Mouse (Mus musculus): ENCODE measurements around the gene Ltbr. TPM values are rescaled to one million over a fixed set of nuclear protein-coding genes. Genes with fewer than 3 reads are reported as not detected.
"Not testable (repeated sequence)": the region's sequence is repeated elsewhere in the genome, so short reads cannot be mapped to it uniquely, and the experiment has no call there.

The Ltbr gene
- polyA plus RNA-seq, 1 experiment from 2014 or later: 11.0 TPM

- not testable (repeated sequence) for H3K27me3 ChIP-seq (ENCODE audit: control insufficient read depth, insufficient read depth, low read length); H3K9me3 ChIP-seq (ENCODE audit: control insufficient read depth, low read length); H3K36me3 ChIP-seq (ENCODE audit: control insufficient read depth, insufficient read depth, low read length); H3K4me2 ChIP-seq (ENCODE audit: low read depth, low read length); H3K27ac ChIP-seq (ENCODE audit: low read depth, low read length); ATAC-seq (ENCODE audit: low read depth); H3K4me1 ChIP-seq (ENCODE audit: control insufficient read depth, insufficient read depth, low read length); H3K4me3 ChIP-seq (ENCODE audit: low read depth, low read length); H3K9ac ChIP-seq (replicated peaks; ENCODE audit: low read depth, low read length)
- WGBS: 93% methylated on average over 13 of the region's 13 CpGs
Observed at GRCm38 (mm10) chr6:125282721-125283120, 31.0 kb downstream of the Ltbr start.

GRCm38 (mm10) chr6:125279729-125280128 is 34.0 kb downstream of the Ltbr start:
- Histone ChIP-seq H3K4me3 (ENCODE audit: low read depth, low read length) (no peak overlapping the region), H3K27ac (ENCODE audit: low read depth, low read length) (no peak overlapping the region), H3K9ac (replicated peaks; ENCODE audit: low read depth, low read length) (no peak overlapping the region), H3K9me3 (ENCODE audit: control insufficient read depth, low read length) (no peaks in the 10 kb centered on the region), H3K27me3 (ENCODE audit: control insufficient read depth, insufficient read depth, low read length) (no peaks in the 10 kb centered on the region), H3K4me2 (ENCODE audit: low read depth, low read length) (no peak overlapping the region), H3K4me1 (ENCODE audit: control insufficient read depth, insufficient read depth, low read length) (no peaks in the 10 kb centered on the region), H3K36me3 (ENCODE audit: control insufficient read depth, insufficient read depth, low read length) (no peaks in the 10 kb centered on the region)
- WGBS: 63% methylated on average over 8 of the region's 8 CpGs
- ATAC-seq (ENCODE audit: low read depth): no peak

- no peak overlapping the region for H3K9ac ChIP-seq (replicated peaks; ENCODE audit: low read depth, low read length)
- H3K4me1 ChIP-seq (ENCODE audit: control insufficient read depth, insufficient read depth, low read length): no peaks in the 10 kb centered on the region
- no peak overlapping the region for H3K4me3 ChIP-seq (ENCODE audit: low read depth, low read length)
- 62% methylated on average over 15 of the region's 15 CpGs for WGBS
- H3K27me3 ChIP-seq (ENCODE audit: control insufficient read depth, insufficient read depth, low read length): no peaks in the 10 kb centered on the region
- no peaks in the 10 kb centered on the region for H3K36me3 ChIP-seq (ENCODE audit: control insufficient read depth, insufficient read depth, low read length)
- H3K4me2 ChIP-seq (ENCODE audit: low read depth, low read length): no peak overlapping the region
- no peak overlapping the region for H3K27ac ChIP-seq (ENCODE audit: low read depth, low read length)
- no peaks in the 10 kb centered on the region for H3K9me3 ChIP-seq (ENCODE audit: control insufficient read depth, low read length)
- no peak for ATAC-seq (ENCODE audit: low read depth)
Observed at GRCm38 (mm10) chr6:125274841-125275563, 38.7 kb downstream of the Ltbr start.

GRCm38 (mm10) chr6:125272228-125272785 is 41.4 kb downstream of the Ltbr start:
- Histone ChIP-seq H3K27ac (ENCODE audit: low read depth, low read length) (no peak overlapping the region), H3K27me3 (ENCODE audit: control insufficient read depth, insufficient read depth, low read length) (no peaks in the 10 kb centered on the region), H3K4me3 (ENCODE audit: low read depth, low read length) (no peak overlapping the region), H3K36me3 (ENCODE audit: control insufficient read depth, insufficient read depth, low read length) (no peaks in the 10 kb centered on the region), H3K4me2 (ENCODE audit: low read depth, low read length) (no peak overlapping the region), H3K4me1 (ENCODE audit: control insufficient read depth, insufficient read depth, low read length) (no peaks in the 10 kb centered on the region), H3K9me3 (ENCODE audit: control insufficient read depth, low read length) (no peaks in the 10 kb centered on the region), H3K9ac (replicated peaks; ENCODE audit: low read depth, low read length) (no peak overlapping the region)
- ATAC-seq (ENCODE audit: low read depth): no peak
- 81% methylated on average over 10 of the region's 10 CpGs for WGBS

- H3K4me3 ChIP-seq (ENCODE audit: low read depth, low read length): no peak overlapping the region
- H3K9ac ChIP-seq (replicated peaks; ENCODE audit: low read depth, low read length): no peak overlapping the region
- WGBS: 22% methylated on average over 17 of the region's 17 CpGs
Observed at GRCm38 (mm10) chr6:125271455-125272227, 42.0 kb downstream of the Ltbr start.

GRCm38 (mm10) chr6:125268799-125269198 is 44.9 kb downstream of the Ltbr start:
- no peak for ATAC-seq (ENCODE audit: low read depth)
- no peak overlapping the region for H3K27ac ChIP-seq (ENCODE audit: low read depth, low read length)
- H3K27me3 ChIP-seq (ENCODE audit: control insufficient read depth, insufficient read depth, low read length): no peaks in the 10 kb centered on the region
- H3K9me3 ChIP-seq (ENCODE audit: control insufficient read depth, low read length): no peaks in the 10 kb centered on the region
- WGBS: 53% methylated on average over 6 of the region's 6 CpGs
- H3K9ac ChIP-seq (replicated peaks; ENCODE audit: low read depth, low read length): no peak overlapping the region
- H3K4me1 ChIP-seq (ENCODE audit: control insufficient read depth, insufficient read depth, low read length): no peaks in the 10 kb centered on the region
- no peak overlapping the region for H3K4me2 ChIP-seq (ENCODE audit: low read depth, low read length)
- H3K36me3 ChIP-seq (ENCODE audit: control insufficient read depth, insufficient read depth, low read length): no peaks in the 10 kb centered on the region
- no peak overlapping the region for H3K4me3 ChIP-seq (ENCODE audit: low read depth, low read length)

More at GRCm38 (mm10) chr6:125271455-125272227, 42.0 kb downstream of the Ltbr start:
- H3K4me2 ChIP-seq (ENCODE audit: low read depth, low read length): no peak overlapping the region
- H3K27ac ChIP-seq (ENCODE audit: low read depth, low read length): no peak overlapping the region
- ATAC-seq (ENCODE audit: low read depth): peak; percentile 92
- H3K36me3 ChIP-seq (ENCODE audit: control insufficient read depth, insufficient read depth, low read length): no peaks in the 10 kb centered on the region
- no peaks in the 10 kb centered on the region for H3K27me3 ChIP-seq (ENCODE audit: control insufficient read depth, insufficient read depth, low read length)
- H3K9me3 ChIP-seq (ENCODE audit: control insufficient read depth, low read length): no peaks in the 10 kb centered on the region
- H3K4me1 ChIP-seq (ENCODE audit: control insufficient read depth, insufficient read depth, low read length): no peaks in the 10 kb centered on the region

- H3K4me3 ChIP-seq (ENCODE audit: low read depth, low read length): no peak overlapping the region
- no peaks in the 10 kb centered on the region for H3K36me3 ChIP-seq (ENCODE audit: control insufficient read depth, insufficient read depth, low read length)
- no peak for ATAC-seq (ENCODE audit: low read depth)
- no peak overlapping the region for H3K4me2 ChIP-seq (ENCODE audit: low read depth, low read length)
- no peaks in the 10 kb centered on the region for H3K9me3 ChIP-seq (ENCODE audit: control insufficient read depth, low read length)
- no peaks in the 10 kb centered on the region for H3K27me3 ChIP-seq (ENCODE audit: control insufficient read depth, insufficient read depth, low read length)
- H3K27ac ChIP-seq (ENCODE audit: low read depth, low read length): no peak overlapping the region
- no peak overlapping the region for H3K9ac ChIP-seq (replicated peaks; ENCODE audit: low read depth, low read length)
- no peaks in the 10 kb centered on the region for H3K4me1 ChIP-seq (ENCODE audit: control insufficient read depth, insufficient read depth, low read length)
- WGBS: 81% methylated on average over 3 of the region's 3 CpGs
Observed at GRCm38 (mm10) chr6:125267469-125267868, 46.2 kb downstream of the Ltbr start.

GRCm38 (mm10) chr6:125266600-125266999 is 47.1 kb downstream of the Ltbr start:
- H3K27me3 ChIP-seq (ENCODE audit: control insufficient read depth, insufficient read depth, low read length); ATAC-seq (ENCODE audit: low read depth); H3K9me3 ChIP-seq (ENCODE audit: control insufficient read depth, low read length); H3K4me2 ChIP-seq (ENCODE audit: low read depth, low read length); H3K4me1 ChIP-seq (ENCODE audit: control insufficient read depth, insufficient read depth, low read length); H3K27ac ChIP-seq (ENCODE audit: low read depth, low read length); H3K36me3 ChIP-seq (ENCODE audit: control insufficient read depth, insufficient read depth, low read length); H3K9ac ChIP-seq (replicated peaks; ENCODE audit: low read depth, low read length); H3K4me3 ChIP-seq (ENCODE audit: low read depth, low read length): not testable (repeated sequence)
- 65% methylated on average over 6 of the region's 6 CpGs for WGBS

GRCm38 (mm10) chr6:125266091-125266490 is 47.6 kb downstream of the Ltbr start:
- no peak for ATAC-seq (ENCODE audit: low read depth)
- Histone ChIP-seq H3K4me3 (ENCODE audit: low read depth, low read length) (no peak overlapping the region), H3K27me3 (ENCODE audit: control insufficient read depth, insufficient read depth, low read length) (no peaks in the 10 kb centered on the region), H3K4me2 (ENCODE audit: low read depth, low read length) (no peak overlapping the region), H3K36me3 (ENCODE audit: control insufficient read depth, insufficient read depth, low read length) (no peaks in the 10 kb centered on the region), H3K27ac (ENCODE audit: low read depth, low read length) (no peak overlapping the region), H3K9ac (replicated peaks; ENCODE audit: low read depth, low read length) (no peak overlapping the region), H3K9me3 (ENCODE audit: control insufficient read depth, low read length) (no peaks in the 10 kb centered on the region), H3K4me1 (ENCODE audit: control insufficient read depth, insufficient read depth, low read length) (no peaks in the 10 kb centered on the region)
- 68% methylated on average over 13 of the region's 13 CpGs for WGBS
